Mouse (Mus musculus) kidney, postnatal 10 days (tissue): ENCODE measurements at regions not wholly inside any gene's neighbourhood (a gene's known extent, or its start where the extent isn't known, plus 50 kb on each side); places are given as distances from the start of the nearest gene placed in this dataset.

Source experiments
- DNase-seq: peaks from one replicate; pipeline ENCODE4 v3.0.0; 2021; ENCODE audit warnings: mixed read lengths

- DNase-seq: no peak
Observed at GRCm38 (mm10) chr8:26892380-26892779, 84.7 kb upstream of the Zfp703 start.

GRCm38 (mm10) chr8:26895867-26896266, 81.3 kb upstream of the Zfp703 start:
- DNase-seq: no peak

GRCm38 (mm10) chr8:26903289-26903688, 73.8 kb upstream of the Zfp703 start:
- DNase-seq: no peak

GRCm38 (mm10) chr8:26906257-26906656, 70.9 kb upstream of the Zfp703 start:
- peak; percentile 49 for DNase-seq

GRCm38 (mm10) chr8:26907347-26908170, 69.6 kb upstream of the Zfp703 start:
- no peak for DNase-seq

GRCm38 (mm10) chr8:26910186-26910585, 66.9 kb upstream of the Zfp703 start:
- no peak for DNase-seq

GRCm38 (mm10) chr8:26913562-26914529, 63.3 kb upstream of the Zfp703 start:
- DNase-seq: no peak

GRCm38 (mm10) chr8:26915731-26916130, 61.4 kb upstream of the Zfp703 start:
- no peak for DNase-seq

- no peak for DNase-seq
Observed at GRCm38 (mm10) chr8:26921531-26922177, 55.5 kb upstream of the Zfp703 start.

- DNase-seq: no peak
Observed at GRCm38 (mm10) chr8:26922178-26922540, 55.0 kb upstream of the Zfp703 start.

- DNase-seq: no peak
Observed at GRCm38 (mm10) chr8:26923166-26923565, 54.0 kb upstream of the Zfp703 start.
